Mouse (Mus musculus): Measurements from ENCODE around the gene Shd. TPM values are rescaled to one million over a fixed set of nuclear protein-coding genes. Genes with fewer than 3 reads are reported as not detected.

The Shd gene
- polyA plus RNA-seq, 1 experiment from 2014 or later = 89.1 TPM

DNA sequence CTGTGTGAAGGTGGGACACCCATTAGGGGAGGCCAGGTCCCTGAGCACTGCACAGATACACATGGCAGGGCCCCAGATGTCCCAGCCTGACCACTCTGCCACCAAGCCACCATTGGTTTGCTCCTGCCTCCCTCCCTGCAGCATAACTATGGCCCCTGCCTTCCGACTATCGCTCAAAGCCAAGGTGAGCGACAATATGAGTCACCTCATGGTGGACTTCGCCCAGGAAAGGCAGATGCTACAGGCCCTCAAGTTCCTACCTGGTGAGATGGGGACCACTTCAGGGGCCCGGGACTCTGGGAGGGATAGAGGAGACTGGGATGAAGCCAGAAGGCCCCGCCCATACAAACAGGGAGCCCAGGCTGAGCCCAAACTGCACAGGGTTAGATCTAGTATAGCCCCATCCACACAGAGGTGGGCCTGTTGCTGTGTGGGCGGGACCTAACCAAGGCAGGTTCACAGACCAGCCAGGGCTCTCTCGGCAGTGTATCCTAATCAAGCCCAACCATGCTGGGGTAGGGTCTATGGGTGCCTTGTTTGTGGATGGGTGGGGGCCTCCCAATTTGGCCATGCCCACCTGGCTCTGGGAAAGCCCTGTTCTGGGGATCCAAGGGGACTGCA is 20.1 kb downstream of the Shd start:
- WGBS = 89% methylated on average over 8 of the region's 8 CpGs
- H3K27me3 ChIP-seq (ENCODE audit: control insufficient read depth, insufficient read depth, low read length) = no peaks in the 10 kb centered on the region
- no peak overlapping the region for H3K4me3 ChIP-seq (ENCODE audit: low read depth, low read length)
- no peak for DNase-seq (ENCODE audit: low spot score, missing footprints)
- ATAC-seq (ENCODE audit: low FRiP score) = no peak
- no peak overlapping the region for H3K9ac ChIP-seq (ENCODE audit: low read length)
- H3K27ac ChIP-seq (ENCODE audit: low read depth, low read length) = no peak overlapping the region
- no peaks in the 10 kb centered on the region for H3K9me3 ChIP-seq (ENCODE audit: control insufficient read depth, low read length)
- peaks cover 6% of the 10 kb centered on the region for H3K4me1 ChIP-seq (ENCODE audit: control insufficient read depth, insufficient read depth, low read length)
- no peaks in the 10 kb centered on the region for H3K36me3 ChIP-seq (ENCODE audit: control insufficient read depth, insufficient read depth, low read length)
- H3K4me2 ChIP-seq = no peak overlapping the region

DNA sequence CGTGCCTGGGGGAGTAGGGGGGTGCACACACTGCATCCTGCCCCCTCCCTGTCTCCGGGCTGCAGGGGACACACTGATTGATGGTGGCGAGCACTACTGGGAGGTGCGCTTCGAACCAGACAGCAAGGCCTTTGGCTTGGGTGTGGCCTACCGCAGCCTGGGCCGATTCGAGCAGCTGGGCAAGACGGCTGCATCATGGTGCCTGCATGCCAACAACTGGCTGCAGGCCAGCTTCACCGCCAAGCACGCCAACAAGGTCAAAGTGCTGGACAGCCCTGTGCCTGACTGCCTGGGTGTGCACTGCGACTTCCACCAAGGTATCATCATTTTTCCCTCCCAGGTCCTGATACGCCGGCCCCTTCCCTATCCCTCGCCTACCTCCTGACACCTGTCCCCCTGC is 25.7 kb downstream of the Shd start:
- ATAC-seq (ENCODE audit: low FRiP score) = no peak
- no peaks in the 10 kb centered on the region for H3K9me3 ChIP-seq (ENCODE audit: control insufficient read depth, low read length)
- 0 out of 2 replicates have a peak, but pooled peaks cover 2% of the 10 kb centered on the region for H3K36me3 ChIP-seq (ENCODE audit: control insufficient read depth, insufficient read depth, low read length)
- H3K9ac ChIP-seq (ENCODE audit: low read length) = no peak overlapping the region
- H3K27me3 ChIP-seq (ENCODE audit: control insufficient read depth, insufficient read depth, low read length) = peaks cover 7% of the 10 kb centered on the region; the same call in 1 of the 2 replicates
- DNase-seq (ENCODE audit: low spot score, missing footprints) = no peak
- H3K4me3 ChIP-seq (ENCODE audit: low read depth, low read length) = no peak overlapping the region
- peaks cover 2% of the 10 kb centered on the region; the same call in 1 of the 2 replicates for H3K4me1 ChIP-seq (ENCODE audit: control insufficient read depth, insufficient read depth, low read length)
- no peak overlapping the region for H3K4me2 ChIP-seq
- no peak overlapping the region for H3K27ac ChIP-seq (ENCODE audit: low read depth, low read length)
- 87% methylated on average over 15 of the region's 15 CpGs for WGBS

DNA sequence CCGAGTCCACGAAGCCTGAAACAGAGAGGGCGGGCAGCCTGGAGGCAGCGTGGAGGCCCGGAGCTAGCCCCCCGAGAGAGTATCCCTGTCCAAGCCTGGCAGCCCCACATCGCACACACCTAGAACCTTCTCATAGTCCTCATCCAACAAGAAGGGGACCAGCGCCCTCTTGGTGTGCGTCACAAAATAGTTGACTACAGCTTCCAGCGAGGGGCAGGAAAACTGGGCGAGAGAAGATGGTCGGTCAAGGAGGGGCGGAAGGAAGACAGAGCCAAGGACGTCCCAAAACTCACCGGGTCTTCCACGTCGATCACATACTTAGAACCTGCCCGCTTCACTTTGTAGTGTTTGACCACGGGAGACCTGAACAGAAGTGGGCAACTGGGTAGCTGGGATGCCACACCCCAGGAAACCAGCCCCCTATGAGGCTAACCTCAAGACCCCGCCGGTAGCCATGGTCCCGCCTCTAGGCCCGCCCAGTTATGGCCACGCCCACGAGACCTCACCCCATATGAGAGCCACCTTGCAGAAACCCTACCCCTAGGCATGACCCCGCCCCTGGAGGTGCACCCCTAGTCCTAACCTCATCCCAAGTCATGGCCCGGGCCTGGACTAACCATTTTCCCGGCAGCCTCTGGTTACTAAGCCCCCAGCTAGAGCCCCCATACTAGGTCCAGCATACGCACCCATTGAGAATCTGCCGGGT is 29.7 kb downstream of the Shd start:
- 6% methylated on average over 30 of the region's 30 CpGs for WGBS
- peaks cover 2% of the 10 kb centered on the region; the same call in 1 of the 2 replicates for H3K4me1 ChIP-seq (ENCODE audit: control insufficient read depth, insufficient read depth, low read length)
- no peak overlapping the region for H3K4me3 ChIP-seq (ENCODE audit: low read depth, low read length)
- DNase-seq (ENCODE audit: low spot score, missing footprints) (no peak), ATAC-seq (ENCODE audit: low FRiP score) (peak; percentile 36)
- H3K27me3 ChIP-seq (ENCODE audit: control insufficient read depth, insufficient read depth, low read length) = peaks cover 7% of the 10 kb centered on the region; the same call in 1 of the 2 replicates
- H3K27ac ChIP-seq (ENCODE audit: low read depth, low read length) = no peak overlapping the region
- no peaks in the 10 kb centered on the region for H3K9me3 ChIP-seq (ENCODE audit: control insufficient read depth, low read length)
- peak overlapping the region; percentile 33 for H3K4me2 ChIP-seq
- H3K36me3 ChIP-seq (ENCODE audit: control insufficient read depth, insufficient read depth, low read length) = 0 out of 2 replicates have a peak, but pooled peaks cover 2% of the 10 kb centered on the region
- no peak overlapping the region for H3K9ac ChIP-seq (ENCODE audit: low read length)

DNA sequence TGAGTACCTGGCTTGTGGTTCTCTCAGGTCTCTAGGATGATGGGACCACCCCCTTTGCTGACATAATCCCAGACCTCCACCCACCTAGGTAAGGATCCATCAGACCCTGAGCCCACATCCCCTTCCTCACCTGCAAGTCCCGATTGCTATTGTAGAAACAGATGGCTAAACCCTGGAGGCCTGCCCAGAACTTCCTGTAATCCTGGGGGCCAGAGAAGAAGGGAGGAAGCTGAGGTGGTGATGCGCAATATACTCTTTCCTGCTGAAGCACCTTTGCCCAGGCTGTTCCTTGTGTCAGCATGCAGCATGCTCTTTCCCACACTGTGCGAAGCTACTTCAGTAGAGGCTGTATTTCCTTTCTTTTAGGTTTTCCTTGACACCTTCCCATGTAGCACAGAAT is 32.7 kb downstream of the Shd start:
- 91% methylated on average over 3 of the region's 3 CpGs for WGBS

DNA sequence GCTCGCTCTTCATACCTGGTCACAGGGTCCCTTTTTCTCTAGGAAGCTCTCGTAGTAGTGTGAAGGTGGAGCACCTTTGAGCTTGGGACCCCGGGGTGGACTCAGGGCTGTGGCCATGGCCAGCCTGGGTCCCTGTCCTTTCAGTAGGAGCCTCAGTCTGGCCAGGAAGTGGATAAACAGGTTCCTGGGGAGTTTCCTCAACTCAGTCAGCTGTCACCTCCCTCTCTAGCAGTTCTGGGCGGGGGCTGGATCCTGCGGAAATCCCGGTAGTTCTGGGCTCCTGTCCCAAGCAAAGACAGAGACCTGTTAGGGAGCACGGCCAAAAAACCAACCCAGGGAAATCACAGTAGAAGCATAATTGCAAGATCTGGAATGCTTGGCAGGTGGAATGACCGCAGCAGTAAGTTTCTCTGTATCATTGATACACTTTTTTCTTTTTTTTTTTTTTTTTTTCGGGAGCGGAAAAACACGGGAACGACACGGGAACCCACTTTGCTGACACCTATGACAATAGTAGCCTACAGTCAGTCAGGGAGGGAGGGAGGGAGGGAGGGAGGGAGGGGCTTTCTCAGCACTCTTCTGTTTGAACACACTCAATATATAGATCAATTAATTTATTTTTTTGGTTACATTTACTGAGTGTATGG is 35.3 kb downstream of the Shd start, which contains the start of the genes Stap2 and Mpnd:
Gene Stap2 (minus strand): TSS at position 170 of the 647 bp plus-strand sequence.
Gene Mpnd (plus strand): TSS at position 297 of the 647 bp plus-strand sequence.
- H3K27me3 ChIP-seq (ENCODE audit: control insufficient read depth, insufficient read depth, low read length) = no peaks in the 10 kb centered on the region; the same call in 1 of the 2 replicates
- 55% methylated on average over 13 of the region's 13 CpGs for WGBS
- no peaks in the 10 kb centered on the region for H3K9me3 ChIP-seq (ENCODE audit: control insufficient read depth, low read length)
- H3K4me3 ChIP-seq (ENCODE audit: low read depth, low read length) = no peak within 1 kb of the TSS
- H3K4me1 ChIP-seq (ENCODE audit: control insufficient read depth, insufficient read depth, low read length) = peaks cover 15% of the 10 kb centered on the region
- no peak within 1 kb of the TSS for H3K4me2 ChIP-seq
- H3K27ac ChIP-seq (ENCODE audit: low read depth, low read length) = no peak within 1 kb of the TSS
- no peak within 1 kb of the TSS for H3K9ac ChIP-seq (ENCODE audit: low read length)
- no peaks in the 10 kb centered on the region for H3K36me3 ChIP-seq (ENCODE audit: control insufficient read depth, insufficient read depth, low read length)
- DNase-seq (ENCODE audit: low spot score, missing footprints) (no peak), ATAC-seq (ENCODE audit: low FRiP score) (no peak)

More for the DNA sequence above, 32.7 kb downstream of the Shd start:
- Histone ChIP-seq H3K36me3 (ENCODE audit: control insufficient read depth, insufficient read depth, low read length) (no peaks in the 10 kb centered on the region), H3K4me3 (ENCODE audit: low read depth, low read length) (no peak overlapping the region), H3K27me3 (ENCODE audit: control insufficient read depth, insufficient read depth, low read length) (peaks cover 7% of the 10 kb centered on the region; the same call in 1 of the 2 replicates), H3K4me1 (ENCODE audit: control insufficient read depth, insufficient read depth, low read length) (peaks cover 8% of the 10 kb centered on the region), H3K9ac (ENCODE audit: low read length) (no peak overlapping the region), H3K4me2 (no peak overlapping the region), H3K27ac (ENCODE audit: low read depth, low read length) (no peak overlapping the region), H3K9me3 (ENCODE audit: control insufficient read depth, low read length) (no peaks in the 10 kb centered on the region)
- no peak for ATAC-seq (ENCODE audit: low FRiP score)
- no peak for DNase-seq (ENCODE audit: low spot score, missing footprints)

DNA sequence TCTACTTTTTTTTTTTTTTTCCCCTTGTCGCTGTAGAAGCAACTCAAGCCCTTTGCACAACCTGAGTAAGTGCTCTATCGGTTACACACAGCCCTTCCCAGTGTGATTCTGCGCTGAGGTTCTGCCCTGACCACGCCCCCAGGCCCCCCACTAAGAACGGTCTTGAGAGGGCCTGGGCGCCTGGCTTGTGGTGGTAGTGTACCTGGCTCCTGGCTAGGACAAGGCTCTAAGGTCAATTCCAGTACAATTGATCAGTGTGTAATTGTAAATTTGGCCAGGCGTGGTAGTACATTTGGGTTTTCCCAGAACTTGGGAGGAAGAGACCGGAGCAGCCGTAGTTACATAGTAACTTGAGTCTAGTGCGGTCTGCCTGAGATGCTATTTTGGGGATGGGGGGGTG is 36.7 kb downstream of the Shd start:
- DNase-seq (ENCODE audit: low spot score, missing footprints) (no peak), ATAC-seq (ENCODE audit: low FRiP score) (no peak)
- no peaks in the 10 kb centered on the region for H3K27me3 ChIP-seq (ENCODE audit: control insufficient read depth, insufficient read depth, low read length)
- no peak overlapping the region for H3K4me3 ChIP-seq (ENCODE audit: low read depth, low read length)
- H3K36me3 ChIP-seq (ENCODE audit: control insufficient read depth, insufficient read depth, low read length) = peaks cover 5% of the 10 kb centered on the region; the same call in 1 of the 2 replicates
- H3K4me2 ChIP-seq = no peak overlapping the region
- peaks cover 16% of the 10 kb centered on the region for H3K4me1 ChIP-seq (ENCODE audit: control insufficient read depth, insufficient read depth, low read length)
- H3K9ac ChIP-seq (ENCODE audit: low read length) = no peak overlapping the region
- WGBS = 48% methylated on average over 10 of the region's 10 CpGs
- H3K9me3 ChIP-seq (ENCODE audit: control insufficient read depth, low read length) = no peaks in the 10 kb centered on the region
- no peak overlapping the region for H3K27ac ChIP-seq (ENCODE audit: low read depth, low read length)

DNA sequence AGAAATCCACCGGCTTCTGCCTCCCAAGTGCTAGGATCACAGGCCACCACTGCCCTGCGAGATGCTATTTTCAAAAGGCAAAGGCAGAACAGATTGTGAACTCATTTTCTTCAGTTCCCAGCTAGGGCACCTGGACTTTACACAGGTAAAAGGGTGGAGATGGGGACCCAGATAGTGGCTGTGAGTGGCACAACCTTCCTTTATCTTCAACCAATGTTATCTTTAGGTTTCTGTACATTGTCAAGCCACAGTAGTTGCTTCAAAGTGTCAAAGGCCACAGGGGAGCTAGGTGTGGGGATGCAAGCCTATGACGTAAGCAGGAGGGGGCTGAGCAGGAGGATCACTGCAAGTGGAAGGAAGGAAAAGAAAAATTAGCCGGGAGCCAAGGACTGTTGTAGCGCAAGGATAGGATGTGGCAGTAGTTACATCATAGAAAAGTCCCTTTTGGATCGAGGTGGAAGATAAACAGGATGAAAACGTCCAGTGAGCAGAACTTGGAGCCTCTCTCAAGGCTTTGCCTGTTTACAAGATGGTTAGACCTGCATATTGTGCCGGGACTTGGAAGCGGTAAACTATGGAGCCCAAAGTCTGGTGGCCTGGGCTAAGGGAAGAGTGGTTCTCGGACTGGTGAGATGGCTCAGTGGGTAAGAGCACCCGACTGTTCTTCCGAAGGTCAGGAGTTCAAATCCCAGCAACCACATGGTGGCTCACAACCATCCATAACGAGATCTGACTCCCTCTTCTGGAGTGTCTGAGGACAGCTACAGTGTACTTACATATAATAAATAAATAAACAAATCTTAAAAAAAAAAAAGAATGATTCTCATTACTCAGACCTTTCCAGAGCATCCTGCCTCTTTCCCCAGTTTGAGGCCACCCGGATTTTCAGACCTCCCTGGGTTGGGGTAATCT is 37.4 kb downstream of the Shd start:
- H3K27me3 ChIP-seq (ENCODE audit: control insufficient read depth, insufficient read depth, low read length) = no peaks in the 10 kb centered on the region
- H3K9ac ChIP-seq (ENCODE audit: low read length) = peak overlapping the region; percentile 57
- 39% methylated on average over 13 of the region's 14 CpGs for whole genome bisulfite sequencing
- ATAC-seq (ENCODE audit: low FRiP score) (peak; percentile 19), DNase-seq (ENCODE audit: low spot score, missing footprints) (peak; percentile 90)
- peak overlapping the region; percentile 88 for H3K4me3 ChIP-seq (ENCODE audit: low read depth, low read length)
- peaks cover 5% of the 10 kb centered on the region; the same call in 1 of the 2 replicates for H3K36me3 ChIP-seq (ENCODE audit: control insufficient read depth, insufficient read depth, low read length)
- peak overlapping the region; percentile 95 for H3K27ac ChIP-seq (ENCODE audit: low read depth, low read length)
- H3K4me2 ChIP-seq = peak overlapping the region; percentile 99
- no peaks in the 10 kb centered on the region for H3K9me3 ChIP-seq (ENCODE audit: control insufficient read depth, low read length)
- H3K4me1 ChIP-seq (ENCODE audit: control insufficient read depth, insufficient read depth, low read length) = peaks cover 16% of the 10 kb centered on the region

DNA sequence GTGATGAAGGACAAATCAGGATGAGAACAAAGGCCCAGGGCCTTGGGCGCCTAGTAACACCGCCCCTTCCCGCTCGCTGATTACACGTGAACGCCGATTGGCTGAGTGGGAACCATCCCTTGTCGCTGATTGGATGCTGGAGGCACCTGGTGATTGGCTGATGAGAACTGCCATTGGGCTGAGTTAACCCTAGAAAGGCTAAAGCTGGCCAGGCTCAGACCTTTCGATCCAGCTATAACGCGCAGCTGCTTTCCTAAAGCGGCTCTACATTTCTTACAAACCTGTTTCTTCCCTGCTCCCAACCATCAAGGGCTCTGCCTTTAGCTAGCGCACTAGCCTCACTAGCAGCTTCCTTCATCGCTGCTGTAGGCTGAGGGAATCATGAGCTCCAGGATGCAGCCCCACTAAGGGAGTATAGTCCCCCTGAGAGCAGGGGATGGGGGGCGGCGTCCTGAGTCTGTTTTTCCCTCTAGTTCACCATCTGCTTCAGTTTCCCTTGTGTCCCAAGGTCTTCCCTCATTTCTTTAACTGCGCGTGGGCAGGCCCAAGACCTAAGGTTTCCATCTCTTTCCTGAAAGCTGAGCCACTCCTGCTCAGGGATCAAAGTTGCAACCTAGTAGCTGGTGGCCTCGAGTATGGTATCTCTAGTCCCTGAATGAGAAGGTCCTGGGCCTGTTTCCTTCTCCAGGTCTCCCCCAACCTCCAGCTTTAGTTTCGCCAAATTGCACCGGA is 38.3 kb downstream of the Shd start:
- Histone ChIP-seq H3K9me3 (ENCODE audit: control insufficient read depth, low read length) (no peaks in the 10 kb centered on the region), H3K4me2 (peak overlapping the region; percentile 99), H3K36me3 (ENCODE audit: control insufficient read depth, insufficient read depth, low read length) (peaks cover 5% of the 10 kb centered on the region), H3K4me3 (ENCODE audit: low read depth, low read length) (peak overlapping the region; percentile 88), H3K9ac (ENCODE audit: low read length) (peak overlapping the region; percentile 90), H3K27me3 (ENCODE audit: control insufficient read depth, insufficient read depth, low read length) (no peaks in the 10 kb centered on the region), H3K4me1 (ENCODE audit: control insufficient read depth, insufficient read depth, low read length) (peaks cover 16% of the 10 kb centered on the region), H3K27ac (ENCODE audit: low read depth, low read length) (peak overlapping the region; percentile 95)
- DNase-seq (ENCODE audit: low spot score, missing footprints) (peak; percentile 97), ATAC-seq (ENCODE audit: low FRiP score) (peak; percentile 92)
- WGBS = under 1% methylated on average over 21 of the region's 21 CpGs

All from midbrain, embryonic 11.5 days (tissue).